Mouse (Mus musculus): ENCODE data around the gene Asb18. TPM values are rescaled to one million over a fixed set of nuclear protein-coding genes. Genes with fewer than 3 reads are reported as not detected.

Asb18 gene
- polyA plus RNA-seq, 1 experiment from 2014 or later = 1.1 TPM

DNA sequence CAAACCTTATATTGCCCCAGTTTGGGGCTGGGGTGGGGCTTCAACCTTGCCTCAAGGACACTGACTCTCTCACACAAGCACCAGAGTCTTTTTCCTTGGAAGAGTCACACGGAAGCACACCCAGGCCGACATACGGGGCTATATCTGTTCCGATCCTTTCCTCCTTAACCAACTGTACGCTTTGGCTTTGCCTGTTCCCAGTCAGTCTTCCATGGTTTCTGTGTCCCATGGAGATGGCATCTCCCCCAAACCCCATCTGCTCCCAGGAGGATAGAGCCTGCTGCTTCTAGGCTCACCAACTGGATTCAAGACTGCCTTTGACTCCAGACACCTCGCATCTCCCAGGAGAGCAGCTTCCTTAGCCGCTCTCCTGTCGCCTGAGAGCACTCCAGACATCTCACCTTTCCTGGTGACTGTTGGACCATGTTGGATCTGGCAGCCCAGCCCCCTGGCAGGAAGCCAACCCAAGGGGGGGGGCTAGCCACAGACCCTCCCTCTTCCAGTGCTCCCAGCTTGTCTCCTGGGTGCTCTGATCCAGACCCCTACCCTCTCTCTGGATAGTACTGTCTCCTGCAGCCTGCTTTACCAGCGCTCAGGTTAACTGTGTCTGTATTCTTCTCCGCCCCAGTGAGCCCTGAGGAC, 45.3 kb downstream of the Asb18 start:
- no peak overlapping the region; the same call in 1 of the 2 replicates for H3K9ac ChIP-seq
- ATAC-seq (ENCODE audit: low FRiP score, low read depth) = peak; percentile 17; the same call in 1 of the 2 replicates
- H3K36me3 ChIP-seq = no peaks in the 10 kb centered on the region
- peaks cover 16% of the 10 kb centered on the region for H3K27me3 ChIP-seq
- WGBS = 59% methylated on average over 10 of the region's 10 CpGs
- H3K4me3 ChIP-seq = peak overlapping the region; percentile 63
- H3K27ac ChIP-seq (replicated peaks) = no peak overlapping the region
- no peaks in the 10 kb centered on the region for H3K9me3 ChIP-seq
- H3K4me2 ChIP-seq = peak overlapping the region; percentile 97
- peaks cover 24% of the 10 kb centered on the region for H3K4me1 ChIP-seq (replicated peaks)

DNA sequence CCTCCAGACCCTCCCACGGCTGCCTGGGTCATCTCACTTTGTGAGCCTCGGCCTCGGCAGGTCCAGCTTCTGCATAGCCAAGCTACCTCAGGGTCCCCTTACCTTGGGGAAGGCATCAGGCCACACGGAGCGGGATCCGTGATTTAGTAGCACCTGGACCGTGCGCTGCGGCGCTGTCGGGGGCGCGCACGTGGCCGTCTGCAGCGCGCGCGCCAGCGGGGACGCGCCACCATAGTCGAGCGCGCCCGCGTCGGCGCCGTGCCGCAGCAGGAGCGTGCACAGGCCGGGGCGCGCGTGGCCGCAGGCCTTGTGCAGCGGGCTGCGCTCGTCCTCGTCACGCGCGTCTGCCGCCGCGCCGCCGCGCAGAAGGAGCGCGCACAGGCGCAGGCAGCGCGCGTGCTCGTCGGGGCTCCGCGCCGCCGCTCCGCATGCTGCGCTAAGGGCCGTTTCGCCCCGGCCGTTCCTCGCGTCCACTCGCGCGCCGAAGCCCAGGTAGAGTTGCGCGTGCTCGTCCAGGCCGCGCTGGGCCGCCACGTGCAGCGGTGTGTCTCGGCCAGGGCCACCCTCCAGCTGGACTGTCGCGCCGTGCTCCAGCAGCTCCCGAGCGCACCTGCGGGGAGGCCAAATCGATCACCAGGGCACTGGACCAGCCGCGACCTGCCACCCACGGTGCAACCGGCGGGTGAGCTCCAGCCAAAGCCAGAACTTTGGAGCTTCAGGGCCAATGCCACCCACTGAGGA, 46.2 kb downstream of the Asb18 start:
- Histone ChIP-seq H3K27ac (replicated peaks) (peak overlapping the region; percentile 79), H3K9me3 (no peaks in the 10 kb centered on the region), H3K27me3 (peaks cover 16% of the 10 kb centered on the region), H3K4me3 (peak overlapping the region; percentile 63), H3K36me3 (no peaks in the 10 kb centered on the region), H3K4me2 (peak overlapping the region; percentile 97), H3K9ac (peak overlapping the region; percentile 71), H3K4me1 (replicated peaks) (peaks cover 24% of the 10 kb centered on the region)
- WGBS = under 1% methylated on average over 78 of the region's 95 CpGs
- peak; percentile 67 for ATAC-seq (ENCODE audit: low FRiP score, low read depth)

DNA sequence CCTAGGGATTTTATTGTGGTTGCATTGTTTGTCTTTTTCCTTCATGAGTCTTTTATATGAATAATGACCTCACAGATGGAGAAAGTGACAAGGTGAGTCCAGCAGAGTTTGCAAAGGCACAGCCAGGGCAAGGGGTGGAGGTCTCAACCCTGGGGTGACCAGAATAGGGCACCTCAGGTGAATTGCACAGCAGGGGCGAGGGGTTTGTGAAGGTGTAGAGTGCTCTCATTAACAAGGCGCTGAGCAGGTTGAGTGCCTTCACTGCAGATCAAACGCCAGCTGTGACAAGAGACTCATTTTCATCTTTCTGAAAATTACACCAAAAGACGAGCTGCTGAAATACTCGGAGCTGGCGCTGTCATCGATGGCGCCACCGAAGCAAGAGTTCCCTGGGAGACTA, 46.9 kb downstream of the Asb18 start:
- Histone ChIP-seq H3K4me3 (peak overlapping the region; percentile 63), H3K4me1 (replicated peaks) (peaks cover 30% of the 10 kb centered on the region), H3K9me3 (no peaks in the 10 kb centered on the region), H3K27me3 (peaks cover 16% of the 10 kb centered on the region), H3K4me2 (peak overlapping the region; percentile 97), H3K27ac (replicated peaks) (peak overlapping the region; percentile 79; the same call in 1 of the 2 replicates), H3K36me3 (no peaks in the 10 kb centered on the region), H3K9ac (no peak overlapping the region; the same call in 1 of the 2 replicates)
- no peak for ATAC-seq (ENCODE audit: low FRiP score, low read depth)
- WGBS = 21% methylated on average over 9 of the region's 9 CpGs

DNA sequence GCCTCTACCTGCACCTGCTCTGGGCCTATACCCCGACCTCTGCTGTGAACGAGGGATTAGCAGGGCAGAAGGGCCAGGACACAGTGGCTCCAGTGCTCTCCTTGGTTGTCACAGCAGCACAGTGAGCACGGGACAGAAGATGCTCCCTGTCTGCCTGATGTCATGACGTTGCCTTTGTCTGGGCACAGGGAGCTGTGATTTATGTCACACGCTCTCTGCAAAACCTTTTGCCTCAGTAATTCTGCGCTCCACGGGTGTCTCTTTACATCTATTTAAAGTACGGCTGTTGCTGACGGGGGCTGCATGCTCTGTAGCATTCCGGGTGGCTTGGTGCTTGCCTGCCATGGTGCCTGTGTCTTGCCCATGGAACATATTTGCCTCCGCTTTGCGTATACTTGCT, 50.0 kb downstream of the Asb18 start:
- 21% methylated on average over 12 of the region's 12 CpGs for WGBS
- H3K27me3 ChIP-seq = peaks cover 17% of the 10 kb centered on the region

DNA sequence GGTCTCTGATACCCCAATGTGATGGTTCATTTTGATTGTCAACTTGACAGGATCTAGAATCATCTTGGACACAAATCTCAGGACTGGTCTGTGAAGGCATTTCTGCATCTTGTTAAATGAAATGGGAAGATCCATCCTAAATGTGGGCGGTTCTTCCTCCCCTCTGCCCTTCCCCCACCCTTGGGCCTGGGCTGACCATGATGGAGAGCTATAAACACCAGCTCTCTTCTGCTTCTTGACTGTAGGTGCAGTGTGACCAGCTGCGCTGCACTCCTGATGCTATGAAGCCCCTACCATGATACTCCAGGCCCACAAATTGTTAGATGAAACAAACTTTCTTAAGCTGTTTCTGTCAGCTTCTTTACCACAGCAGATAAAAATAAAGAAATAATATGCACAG, 51.2 kb downstream of the Asb18 start:
- peaks cover 28% of the 10 kb centered on the region for H3K4me1 ChIP-seq (replicated peaks)
- H3K27ac ChIP-seq (replicated peaks) = 0 out of 2 replicates have a peak overlapping the region, but pooled peaks have one; percentile 49
- H3K9ac ChIP-seq = no peak overlapping the region
- ATAC-seq (ENCODE audit: low FRiP score, low read depth) = no peak
- WGBS = 91% methylated on average over 2 of the region's 2 CpGs
- no peak overlapping the region for H3K4me3 ChIP-seq
- H3K9me3 ChIP-seq = no peaks in the 10 kb centered on the region
- H3K4me2 ChIP-seq = no peak overlapping the region
- H3K36me3 ChIP-seq = no peaks in the 10 kb centered on the region
- H3K27me3 ChIP-seq = peaks cover 14% of the 10 kb centered on the region; the same call in 1 of the 2 replicates

More for the DNA sequence above, 50.0 kb downstream of the Asb18 start:
- H3K36me3 ChIP-seq = no peaks in the 10 kb centered on the region
- H3K4me2 ChIP-seq = no peak overlapping the region
- peaks cover 38% of the 10 kb centered on the region for H3K4me1 ChIP-seq (replicated peaks)
- H3K4me3 ChIP-seq = no peak overlapping the region
- no peak overlapping the region for H3K27ac ChIP-seq (replicated peaks)
- no peak overlapping the region for H3K9ac ChIP-seq
- H3K9me3 ChIP-seq = no peaks in the 10 kb centered on the region
- ATAC-seq (ENCODE audit: low FRiP score, low read depth) = no peak

- H3K4me1 ChIP-seq (replicated peaks) = peaks cover 20% of the 10 kb centered on the region
- H3K27ac ChIP-seq (replicated peaks) = 0 out of 2 replicates have a peak overlapping the region, but pooled peaks have one; percentile 49
- H3K9me3 ChIP-seq = no peaks in the 10 kb centered on the region
- peaks cover 12% of the 10 kb centered on the region for H3K27me3 ChIP-seq
- 9% methylated on average over 13 of the region's 13 CpGs for WGBS
- H3K4me2 ChIP-seq = peak overlapping the region; percentile 36
- no peak overlapping the region for H3K9ac ChIP-seq
- H3K4me3 ChIP-seq = no peak overlapping the region
- ATAC-seq (ENCODE audit: low FRiP score, low read depth) = peak; percentile 62; the same call in 1 of the 2 replicates
- H3K36me3 ChIP-seq = no peaks in the 10 kb centered on the region
Observed at GRCm38 (mm10) chr1:89962092-89962491, 52.4 kb downstream of the Asb18 start.

- Histone ChIP-seq H3K9me3 (no peaks in the 10 kb centered on the region), H3K27ac (replicated peaks) (no peak overlapping the region), H3K4me2 (no peak overlapping the region), H3K27me3 (peaks cover 11% of the 10 kb centered on the region; the same call in 1 of the 2 replicates), H3K36me3 (no peaks in the 10 kb centered on the region), H3K4me3 (no peak overlapping the region), H3K9ac (no peak overlapping the region), H3K4me1 (replicated peaks) (peaks cover 16% of the 10 kb centered on the region)
- ATAC-seq (ENCODE audit: low FRiP score, low read depth) = no peak
- 88% methylated on average over 4 of the region's 4 CpGs for WGBS
Observed at GRCm38 (mm10) chr1:89959393-89959792, 55.1 kb downstream of the Asb18 start.

DNA sequence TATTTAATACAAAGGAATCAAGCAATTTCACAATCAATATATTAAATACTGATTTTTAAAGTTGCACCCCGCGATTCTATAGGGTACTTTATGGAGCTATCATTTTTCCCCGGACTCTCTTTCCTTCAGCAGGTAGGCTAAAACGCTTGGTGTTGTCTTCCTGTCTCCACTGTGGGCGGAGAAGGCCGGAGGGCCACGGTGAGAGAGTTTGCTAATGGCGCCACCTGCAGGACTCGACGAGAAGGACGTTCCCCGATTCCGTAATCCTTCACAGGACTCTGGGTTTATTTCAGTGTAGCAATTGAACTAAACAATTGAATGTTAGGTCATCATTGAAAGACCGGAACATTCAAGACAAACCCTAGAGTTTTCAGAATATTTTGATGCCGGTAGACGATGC, 71.3 kb downstream of the Asb18 start:
- Histone ChIP-seq H3K36me3 (no peaks in the 10 kb centered on the region), H3K27ac (replicated peaks) (no peak overlapping the region), H3K27me3 (peaks cover 48% of the 10 kb centered on the region), H3K4me2 (peak overlapping the region; percentile 62), H3K4me1 (replicated peaks) (peaks cover 26% of the 10 kb centered on the region), H3K9ac (no peak overlapping the region), H3K9me3 (no peaks in the 10 kb centered on the region), H3K4me3 (no peak overlapping the region)
- peak; percentile 54; the same call in 1 of the 2 replicates for ATAC-seq (ENCODE audit: low FRiP score, low read depth)
- WGBS = 4% methylated on average over 16 of the region's 16 CpGs

GRCm38 (mm10) chr1:89942395-89942976, 72.0 kb downstream of the Asb18 start:
- peaks cover 55% of the 10 kb centered on the region for H3K27me3 ChIP-seq

DNA sequence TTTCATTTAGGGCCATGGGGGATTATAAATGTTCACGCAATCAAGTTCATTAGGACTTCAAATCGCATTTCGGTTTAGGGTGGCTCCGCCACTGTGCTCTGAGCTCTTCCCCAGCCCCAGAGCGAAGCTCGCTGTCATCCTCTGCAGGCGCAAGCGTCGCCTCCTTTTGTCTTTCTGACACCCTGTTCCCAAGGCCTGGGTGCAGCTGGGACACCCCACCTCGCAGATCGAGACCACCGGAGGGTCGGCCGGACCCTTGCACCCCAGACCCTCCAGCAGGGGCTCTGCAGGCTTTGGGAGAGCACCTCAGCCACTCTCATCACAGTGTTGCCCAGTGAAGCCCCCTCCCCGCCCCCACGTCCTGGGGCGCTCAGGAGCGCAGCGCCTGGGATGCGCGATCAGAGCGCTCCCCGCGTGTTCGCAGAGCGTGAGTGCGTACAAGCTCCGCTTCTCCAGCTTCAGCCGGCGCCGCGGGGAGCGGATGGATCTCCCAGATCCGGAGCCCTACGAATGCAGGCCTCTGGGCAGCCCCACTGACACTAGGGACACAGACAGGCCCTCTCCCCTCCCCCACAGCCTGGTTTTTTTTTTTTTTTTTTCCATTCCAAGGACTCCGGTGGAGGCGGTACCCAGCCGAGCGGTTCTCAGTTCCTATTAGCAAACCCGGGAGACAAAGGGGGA, 72.6 kb downstream of the Asb18 start:
- ATAC-seq (ENCODE audit: low FRiP score, low read depth) = peak; percentile 74
- H3K9me3 ChIP-seq = no peaks in the 10 kb centered on the region
- peaks cover 61% of the 10 kb centered on the region for H3K27me3 ChIP-seq
- peaks cover 26% of the 10 kb centered on the region for H3K4me1 ChIP-seq (replicated peaks)
- H3K27ac ChIP-seq (replicated peaks) = peak overlapping the region; percentile 63
- H3K4me2 ChIP-seq = peak overlapping the region; percentile 62
- H3K9ac ChIP-seq = peak overlapping the region; percentile 1
- peak overlapping the region; percentile 31 for H3K4me3 ChIP-seq
- under 1% methylated on average over 40 of the region's 40 CpGs for WGBS
- no peaks in the 10 kb centered on the region for H3K36me3 ChIP-seq

More at GRCm38 (mm10) chr1:89942395-89942976, 72.0 kb downstream of the Asb18 start:
- H3K4me1 ChIP-seq (replicated peaks) = peaks cover 26% of the 10 kb centered on the region
- H3K9me3 ChIP-seq = no peaks in the 10 kb centered on the region
- H3K4me2 ChIP-seq = peak overlapping the region; percentile 62
- no peaks in the 10 kb centered on the region for H3K36me3 ChIP-seq
- 3% methylated on average over 15 of the region's 15 CpGs for WGBS
- 0 out of 2 replicates have a peak overlapping the region, but pooled peaks have one; percentile 63 for H3K27ac ChIP-seq (replicated peaks)
- 0 out of 2 replicates have a peak overlapping the region, but pooled peaks have one; percentile 1 for H3K9ac ChIP-seq
- no peak for ATAC-seq (ENCODE audit: low FRiP score, low read depth)
- H3K4me3 ChIP-seq = peak overlapping the region; percentile 31

DNA sequence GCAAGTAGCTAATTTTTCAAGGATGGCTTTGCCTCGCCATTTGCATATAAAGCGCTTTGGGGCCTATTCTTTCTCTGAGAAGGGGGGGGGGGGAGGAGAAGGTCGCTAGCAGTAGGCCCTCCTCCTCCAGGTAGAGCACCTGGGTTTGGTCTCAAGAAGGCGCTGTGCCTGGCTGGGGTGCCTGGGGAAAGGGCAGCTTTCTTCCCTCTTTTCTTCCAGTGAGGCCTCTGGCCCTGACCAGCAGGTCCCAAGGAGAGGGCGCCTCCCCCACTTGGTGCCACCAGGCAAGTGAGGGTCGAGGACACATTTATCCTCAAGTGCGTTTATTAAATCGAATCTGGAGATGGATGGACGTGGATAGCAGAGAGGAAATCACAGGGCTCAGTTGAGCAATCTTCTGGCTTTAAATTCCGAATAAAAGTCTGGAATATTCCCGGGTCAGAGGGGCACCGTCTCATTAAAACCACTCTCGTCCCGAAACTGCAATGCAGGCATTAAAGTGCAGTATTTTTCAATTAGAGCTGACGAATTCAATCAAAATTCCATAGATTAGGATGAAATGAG, 73.4 kb downstream of the Asb18 start:
- peaks cover 26% of the 10 kb centered on the region for H3K4me1 ChIP-seq (replicated peaks)
- WGBS = 8% methylated on average over 15 of the region's 15 CpGs
- H3K36me3 ChIP-seq = no peaks in the 10 kb centered on the region
- H3K4me2 ChIP-seq = peak overlapping the region; percentile 62
- H3K27ac ChIP-seq (replicated peaks) = no peak overlapping the region
- peaks cover 69% of the 10 kb centered on the region for H3K27me3 ChIP-seq
- no peak overlapping the region for H3K4me3 ChIP-seq
- no peak overlapping the region for H3K9ac ChIP-seq
- no peaks in the 10 kb centered on the region for H3K9me3 ChIP-seq
- ATAC-seq (ENCODE audit: low FRiP score, low read depth) = no peak
